In the genomic region with DNA sequence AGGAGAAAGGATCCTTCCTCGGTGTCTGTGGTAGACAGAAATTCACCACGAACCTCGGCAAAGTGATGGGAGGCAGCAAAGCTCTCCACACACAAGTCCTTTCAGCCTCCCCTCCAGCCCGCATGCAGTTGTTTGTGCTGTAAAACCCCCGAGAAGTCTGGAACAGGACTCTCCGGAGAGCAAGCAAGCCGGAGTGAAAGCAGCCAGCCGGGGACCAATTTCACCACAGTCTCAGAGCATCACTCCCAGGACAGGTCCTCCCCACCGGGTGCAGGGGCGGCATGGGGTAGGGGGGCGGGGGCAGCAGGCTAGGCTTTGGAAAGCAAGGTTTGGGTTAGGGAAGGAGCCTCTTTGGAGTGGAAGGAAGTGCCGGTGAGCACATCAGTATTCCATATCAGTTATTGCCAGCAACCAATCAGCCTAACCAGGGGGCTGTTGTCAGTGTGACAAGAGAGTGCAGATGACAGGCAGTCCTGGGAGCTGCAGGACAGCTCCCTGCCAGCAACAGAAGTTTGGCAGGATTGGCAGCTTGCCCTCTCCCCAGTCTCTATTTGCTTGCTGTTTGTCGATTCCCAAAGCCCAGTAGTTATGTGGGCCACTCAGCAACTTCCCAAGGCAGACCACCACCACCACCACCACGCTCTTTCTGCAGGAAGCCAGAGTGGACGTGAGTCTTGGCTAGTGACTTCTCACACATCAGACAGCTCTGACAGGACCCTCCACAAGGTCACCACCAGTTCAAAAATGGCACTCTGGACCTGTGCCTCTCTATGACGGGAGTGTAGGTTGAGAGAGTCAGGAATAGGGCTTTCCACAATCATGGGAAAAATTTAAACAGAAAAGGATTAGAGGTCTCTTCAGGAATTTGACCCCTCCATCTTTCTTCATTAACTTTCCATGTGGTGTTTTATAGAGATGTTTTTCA, we compare ENCODE assay signal across 8 mouse cellular contexts.
DNase-seq lines count a peak whose midpoint lies in the region; ATAC-seq lines count a peak whose summit lies in the region.
"Had no signal": no experiment of that assay in that cellular context is flagged by ENCODE, and none has a peak within 500 bp of the region (broad histone marks: within the 10 kb centered on the region; RNA-seq: fewer than 3 reads in every experiment).

No protein-coding gene starts in this region.

- H3K4me3 ChIP-seq in embryonic facial prominence, embryonic 12.5 days, result peak overlapping the region; percentile 38
- H3K4me3 ChIP-seq in hindbrain, embryonic 11.5 days (ENCODE audit: low read depth, low read length), result peak overlapping the region; percentile 33
- H3K4me3 ChIP-seq in limb, embryonic 12.5 days (replicated peaks), result peak overlapping the region; percentile 39
- H3K4me3 ChIP-seq in stomach, embryonic 15.5 days (replicated peaks), result peak overlapping the region; percentile 31

- 2% methylated on average over 16 of the region's 16 CpGs for WGBS in embryonic facial prominence, embryonic 12.5 days
- 3% methylated on average over 15 of the region's 16 CpGs for WGBS in hindbrain, embryonic 11.5 days
- 1% methylated on average over 16 of the region's 16 CpGs for WGBS in limb, embryonic 12.5 days
- WGBS in stomach, embryonic 15.5 days, result 4% methylated on average over 16 of the region's 16 CpGs

- peak; percentile 8 for DNase-seq in ovary, postnatal 36 days (ENCODE audit: low spot score)
- DNase-seq in ovary, postnatal 10 days (ENCODE audit: low spot score), result no peak
- DNase-seq in hindbrain, embryonic 11.5 days (ENCODE audit: low spot score), result peak; percentile 59
- DNase-seq in urinary bladder, postnatal 36 days (ENCODE audit: low spot score in 2 of 2), result no peak

- H3K4me2 ChIP-seq in embryonic facial prominence, embryonic 12.5 days (replicated peaks), result peak overlapping the region; percentile 73
- peak overlapping the region; percentile 52 for H3K4me2 ChIP-seq in hindbrain, embryonic 11.5 days (replicated peaks; ENCODE audit: low read depth, low read length)
- peak overlapping the region; percentile 75 for H3K4me2 ChIP-seq in limb, embryonic 12.5 days
- H3K4me2 ChIP-seq in stomach, embryonic 15.5 days, result peak overlapping the region; percentile 54

- H3K9me3 ChIP-seq in embryonic facial prominence, embryonic 12.5 days, result no peaks in the 10 kb centered on the region
- H3K9me3 ChIP-seq in hindbrain, embryonic 11.5 days (ENCODE audit: control insufficient read depth, low read length), result no peaks in the 10 kb centered on the region
- H3K9me3 ChIP-seq in limb, embryonic 12.5 days, result no peaks in the 10 kb centered on the region
- H3K9me3 ChIP-seq in stomach, embryonic 15.5 days, result no peaks in the 10 kb centered on the region

- H3K27me3 ChIP-seq in embryonic facial prominence, embryonic 12.5 days, result peaks cover 6% of the 10 kb centered on the region; the same call in 1 of the 2 replicates
- H3K27me3 ChIP-seq in hindbrain, embryonic 11.5 days (ENCODE audit: control insufficient read depth, insufficient read depth, low read length), result no peaks in the 10 kb centered on the region
- H3K27me3 ChIP-seq in limb, embryonic 12.5 days, result peaks cover 9% of the 10 kb centered on the region; the same call in 1 of the 2 replicates
- H3K27me3 ChIP-seq in stomach, embryonic 15.5 days (replicated peaks), result no peaks in the 10 kb centered on the region

- ATAC-seq in embryonic facial prominence, embryonic 12.5 days (ENCODE audit: insufficient number of reproducible peaks, insufficient read depth, low FRiP score, low TSS enrichment), result 0 out of 2 replicates have a peak, but pooled peaks have one; percentile 10
- ATAC-seq in hindbrain, embryonic 11.5 days (ENCODE audit: low FRiP score), result peak; percentile 74
- ATAC-seq in limb, embryonic 12.5 days (ENCODE audit: insufficient number of reproducible peaks, insufficient read depth, low FRiP score, low TSS enrichment, low read depth), result peak; percentile 63
- ATAC-seq in stomach, embryonic 15.5 days (ENCODE audit: insufficient read depth, low FRiP score, low read depth), result no peak

- peak overlapping the region; percentile 29 for H3K9ac ChIP-seq in embryonic facial prominence, embryonic 12.5 days
- peak overlapping the region; percentile 49 for H3K9ac ChIP-seq in hindbrain, embryonic 11.5 days (ENCODE audit: low read depth, low read length)
- H3K9ac ChIP-seq in limb, embryonic 12.5 days (replicated peaks), result peak overlapping the region; percentile 54
- H3K9ac ChIP-seq in stomach, embryonic 15.5 days, result no peak overlapping the region

- peak overlapping the region; percentile 19; the same call in 1 of the 2 replicates for H3K27ac ChIP-seq in embryonic facial prominence, embryonic 12.5 days
- H3K27ac ChIP-seq in hindbrain, embryonic 11.5 days (ENCODE audit: low read depth, low read length), result peak overlapping the region; percentile 39; the same call in 1 of the 2 replicates
- H3K27ac ChIP-seq in limb, embryonic 12.5 days, result no peak overlapping the region
- no peak overlapping the region for H3K27ac ChIP-seq in stomach, embryonic 15.5 days
- H3K27ac ChIP-seq: macrophage had no signal

- peaks cover 15% of the 10 kb centered on the region for H3K4me1 ChIP-seq in embryonic facial prominence, embryonic 12.5 days
- no peaks in the 10 kb centered on the region for H3K4me1 ChIP-seq in hindbrain, embryonic 11.5 days (replicated peaks; ENCODE audit: control insufficient read depth, insufficient read depth, low read length)
- peaks cover 25% of the 10 kb centered on the region for H3K4me1 ChIP-seq in limb, embryonic 12.5 days (replicated peaks)
- H3K4me1 ChIP-seq in stomach, embryonic 15.5 days, result peaks cover 5% of the 10 kb centered on the region; the same call in 1 of the 2 replicates

- no peaks in the 10 kb centered on the region for H3K36me3 ChIP-seq in embryonic facial prominence, embryonic 12.5 days
- H3K36me3 ChIP-seq in hindbrain, embryonic 11.5 days (ENCODE audit: control insufficient read depth, insufficient read depth, low read length), result no peaks in the 10 kb centered on the region
- H3K36me3 ChIP-seq in limb, embryonic 12.5 days, result no peaks in the 10 kb centered on the region
- no peaks in the 10 kb centered on the region for H3K36me3 ChIP-seq in stomach, embryonic 15.5 days

Comparison
In these comparisons a context has a peak if more than half of its experiments do, and no peak if none do; other contexts are left out.
1. DNase-seq: peak in ovary, postnatal 36 days (single experiment) and hindbrain, embryonic 11.5 days (single experiment); none in ovary, postnatal 10 days (single experiment) and urinary bladder, postnatal 36 days (0 of 2).
2. H3K27ac ChIP-seq: peak in embryonic facial prominence, embryonic 12.5 days (single experiment) and hindbrain, embryonic 11.5 days (single experiment); none in limb, embryonic 12.5 days (single experiment) and stomach, embryonic 15.5 days (single experiment).
3. Peak in every context shown above with its lines, with median percentiles within 50 percentile points of each other: H3K4me2 ChIP-seq and H3K4me3 ChIP-seq.